Mouse (Mus musculus) lung, embryonic 14.5 days (tissue): ENCODE measurements around the gene Erc2. TPM values are rescaled to one million over a fixed set of nuclear protein-coding genes. Genes with fewer than 3 reads are reported as not detected.

Experiments used
- ATAC-seq: fragments of 200-750 bp; cut with Nextera tagmentation; 2 replicates; pipeline ENCODE4 v1.8.0; 2017; ENCODE audit warnings: mild to moderate bottlenecking, moderate TSS enrichment, moderate library complexity; ENCODE audit not compliant: insufficient read depth
- DNase-seq: peaks from one replicate; pipeline ENCODE4 v3.0.0-alpha.2; 2015
- H3K27ac ChIP-seq: fragments of 300-500 bp; sonication (generic); 2 replicates; pipeline ENCODE4 v1.5.1; 2014; ENCODE audit warnings: low read depth, mild to moderate bottlenecking, moderate library complexity
- H3K27me3 ChIP-seq: fragments of 300-500 bp; sonication (generic); 2 replicates; pipeline ENCODE4 v1.6.1; 2014; ENCODE audit warnings: low read length, control low read depth; ENCODE audit not compliant: insufficient read depth
- H3K36me3 ChIP-seq: fragments of 300-500 bp; sonication (generic); 2 replicates; pipeline ENCODE4 v1.6.1; 2014; ENCODE audit warnings: control low read depth; ENCODE audit not compliant: insufficient read depth
- H3K4me1 ChIP-seq: fragments of 300-500 bp; sonication (generic); 2 replicates; pipeline ENCODE4 v1.6.1; 2014; ENCODE audit warnings: antibody characterized with exemption, control low read depth; ENCODE audit not compliant: insufficient read depth
- H3K4me2 ChIP-seq: fragments of 300-500 bp; sonication (generic); 2 replicates; pipeline ENCODE4 v1.6.1; 2014; ENCODE audit warnings: mild to moderate bottlenecking
- H3K4me3 ChIP-seq: fragments of 300-500 bp; sonication (generic); 2 replicates; pipeline ENCODE4 v1.5.1; 2014; ENCODE audit warnings: low read depth, low read length
- H3K9ac ChIP-seq: fragments of 300-500 bp; sonication (generic); 2 replicates; pipeline ENCODE4 v1.6.1; 2014
- H3K9me3 ChIP-seq: fragments of 300-500 bp; sonication (generic); 2 replicates; pipeline ENCODE4 v1.6.1; 2016; ENCODE audit warnings: low read depth, low read length, control low read depth
- CTCF ChIP-seq: IDR thresholded peaks from 2 replicates; pipeline ENCODE4 v1.5.1; 2016; ENCODE audit warnings: antibody characterized with exemption, low read depth
- WGBS: fragments of 180-500 bp; shearing (Covaris S2); extraction: QIAGEN DNeasy Blood & Tissue Kit; methylation state at CpG from one replicate; pipeline ENCODE4 v1.1.7; 2014; 5-methylcytosine and 5-hydroxymethylcytosine counted together
- polyA plus RNA-seq: library from polyadenylated mRNA; unstranded; fragments of >200 nt; fragmentation: Nextera tagmentation; extraction: Ambion mirVana; gene quantifications from 2 replicates; pipeline ENCODE4 v1.2.1, GENCODE M21; 2014

Erc2 gene
- polyA plus RNA-seq, 1 experiment from 2014 or later = 2.1 TPM

DNA sequence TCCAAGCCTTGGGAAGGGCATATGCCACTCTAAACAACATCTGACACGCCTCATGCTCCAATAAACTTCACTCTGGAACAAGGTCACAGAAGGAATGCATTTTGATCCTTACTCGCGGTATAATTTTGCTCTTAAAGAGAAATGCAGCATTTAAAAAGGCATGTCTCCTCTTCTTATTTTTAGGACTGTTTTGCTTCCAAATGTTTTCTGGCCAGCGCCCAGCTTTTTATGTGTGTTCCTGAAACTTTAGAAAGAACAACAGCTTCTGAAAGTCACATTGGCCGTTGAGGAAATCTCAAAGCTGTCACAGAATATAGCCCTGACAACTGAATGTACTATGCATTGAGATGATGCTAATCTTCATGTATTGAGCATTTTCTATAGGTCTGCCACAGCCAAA, 8.5 kb upstream of the Erc2 start:
- 61% methylated on average over 5 of the region's 5 CpGs for WGBS
- no peaks in the 10 kb centered on the region for H3K4me1 ChIP-seq
- H3K4me3 ChIP-seq = no peak overlapping the region
- H3K27me3 ChIP-seq = no peaks in the 10 kb centered on the region
- H3K36me3 ChIP-seq = no peaks in the 10 kb centered on the region
- H3K9me3 ChIP-seq = no peaks in the 10 kb centered on the region
- no peak for ATAC-seq
- peak; percentile 1 for DNase-seq
- no peak for TF ChIP-seq CTCF
- H3K4me2 ChIP-seq = no peak overlapping the region
- no peak overlapping the region for H3K27ac ChIP-seq
- no peak overlapping the region for H3K9ac ChIP-seq

DNA sequence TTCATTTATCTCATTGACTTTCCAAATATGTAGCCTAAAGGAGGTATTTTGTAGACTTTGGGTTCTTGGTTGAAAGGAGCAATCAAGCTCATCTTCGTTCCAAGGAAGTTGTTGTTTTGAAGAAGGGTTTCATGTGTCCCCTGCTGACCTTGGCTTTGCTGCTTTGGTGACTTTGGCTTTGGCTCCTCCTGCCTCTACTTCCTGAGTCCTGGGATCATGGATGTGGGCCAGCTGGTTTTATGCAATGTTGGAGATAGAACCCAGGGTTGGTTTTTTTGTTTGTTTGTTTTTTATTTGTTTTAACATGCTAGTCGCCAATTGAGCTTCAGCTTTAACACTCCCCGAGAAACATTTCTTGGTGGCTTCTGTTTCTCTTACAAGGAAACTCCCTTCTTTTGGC, 4.9 kb upstream of the Erc2 start:
- TF ChIP-seq CTCF = no peak
- ATAC-seq (no peak), DNase-seq (no peak)
- Histone ChIP-seq H3K9ac (no peak overlapping the region), H3K4me1 (no peaks in the 10 kb centered on the region), H3K9me3 (no peaks in the 10 kb centered on the region), H3K4me2 (no peak overlapping the region), H3K36me3 (no peaks in the 10 kb centered on the region), H3K27me3 (no peaks in the 10 kb centered on the region), H3K4me3 (no peak overlapping the region), H3K27ac (no peak overlapping the region)
- WGBS = 75% methylated on average over 3 of the region's 3 CpGs

DNA sequence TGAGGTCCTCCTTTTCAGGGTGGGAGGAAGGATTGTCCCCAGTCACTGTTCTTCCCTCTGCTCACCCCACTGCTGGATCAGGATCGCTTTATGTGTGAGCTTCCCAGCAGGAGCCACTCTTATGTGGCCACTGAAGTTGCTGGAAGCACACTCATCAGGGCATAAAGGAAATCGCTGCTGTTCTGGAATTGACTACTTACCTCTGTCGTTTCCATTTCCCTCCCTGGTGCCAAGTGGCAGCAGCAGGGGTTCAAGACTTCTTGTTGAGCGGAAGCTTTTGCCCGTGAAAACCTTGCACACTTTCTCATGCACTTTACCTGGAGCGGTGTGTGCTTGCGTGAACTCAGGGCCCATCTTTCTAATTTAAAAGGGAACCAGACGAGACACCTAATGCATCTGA, 652 bp upstream of the Erc2 start:
- H3K36me3 ChIP-seq = no peaks in the 10 kb centered on the region
- H3K9me3 ChIP-seq = no peaks in the 10 kb centered on the region
- WGBS = 44% methylated on average over 8 of the region's 8 CpGs
- no peaks in the 10 kb centered on the region for H3K4me1 ChIP-seq
- H3K27me3 ChIP-seq = peaks cover 16% of the 10 kb centered on the region; the same call in 1 of the 2 replicates
- ATAC-seq (no peak), DNase-seq (no peak)
- peak overlapping the region; percentile 55; the same call in 1 of the 2 replicates for H3K4me3 ChIP-seq
- no peak for TF ChIP-seq CTCF
- peak overlapping the region; percentile 96 for H3K4me2 ChIP-seq
- no peak overlapping the region for H3K9ac ChIP-seq
- no peak overlapping the region for H3K27ac ChIP-seq

DNA sequence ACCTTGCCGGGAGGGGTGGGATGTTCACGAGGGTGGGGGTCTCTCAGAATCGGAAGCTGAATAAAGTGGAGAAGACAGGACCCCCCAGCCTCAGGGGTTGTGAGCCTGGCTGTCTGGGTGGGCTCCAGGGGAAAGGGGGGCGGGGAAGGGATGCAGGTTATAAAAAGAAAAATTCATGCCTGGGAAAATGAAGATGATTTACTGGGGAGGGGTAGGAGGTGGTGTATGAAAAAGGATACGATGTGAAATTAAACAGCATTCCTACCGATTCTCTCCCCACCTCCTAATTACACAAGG, 643 bp downstream of the Erc2 start:
- H3K27me3 ChIP-seq = peaks cover 16% of the 10 kb centered on the region; the same call in 1 of the 2 replicates
- peak overlapping the region; percentile 54; the same call in 1 of the 2 replicates for H3K9ac ChIP-seq
- ATAC-seq (peak; percentile 7; the same call in 1 of the 2 replicates), DNase-seq (no peak)
- H3K36me3 ChIP-seq = no peaks in the 10 kb centered on the region
- 2% methylated on average over 6 of the region's 6 CpGs for WGBS
- TF ChIP-seq CTCF = no peak
- H3K9me3 ChIP-seq = no peaks in the 10 kb centered on the region
- H3K4me3 ChIP-seq = peak overlapping the region; percentile 55
- H3K27ac ChIP-seq = no peak overlapping the region
- peak overlapping the region; percentile 96 for H3K4me2 ChIP-seq
- no peaks in the 10 kb centered on the region for H3K4me1 ChIP-seq

DNA sequence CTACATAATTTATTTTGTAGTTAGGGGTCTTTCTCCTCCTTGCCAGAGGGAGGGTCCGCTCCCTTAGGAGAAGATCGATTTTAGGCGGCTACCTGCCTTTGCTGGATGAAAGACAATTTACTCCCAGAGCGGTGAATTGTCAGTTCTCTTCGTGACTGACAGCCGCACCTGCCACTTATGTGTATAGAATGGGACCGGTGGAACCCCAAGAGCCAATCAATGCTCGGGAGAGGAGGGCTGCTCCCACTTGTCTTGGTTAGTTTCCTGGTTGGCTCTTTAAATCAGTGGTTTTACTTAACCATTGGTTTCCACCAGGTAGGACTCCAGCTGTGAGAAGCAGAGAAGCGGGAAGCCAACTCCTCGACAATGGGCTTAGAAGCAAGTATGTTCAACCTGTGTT, 1.1 kb downstream of the Erc2 start:
- WGBS = 5% methylated on average over 10 of the region's 10 CpGs
- 0 out of 2 replicates have a peak, but pooled peaks have one; percentile 59 for ATAC-seq
- H3K9ac ChIP-seq = no peak overlapping the region
- H3K27ac ChIP-seq = no peak overlapping the region
- H3K4me1 ChIP-seq = no peaks in the 10 kb centered on the region
- no peaks in the 10 kb centered on the region for H3K36me3 ChIP-seq
- H3K27me3 ChIP-seq = peaks cover 16% of the 10 kb centered on the region; the same call in 1 of the 2 replicates
- peak overlapping the region; percentile 96 for H3K4me2 ChIP-seq
- TF ChIP-seq CTCF = no peak
- no peaks in the 10 kb centered on the region for H3K9me3 ChIP-seq
- DNase-seq = peak; percentile 64
- peak overlapping the region; percentile 55 for H3K4me3 ChIP-seq

DNA sequence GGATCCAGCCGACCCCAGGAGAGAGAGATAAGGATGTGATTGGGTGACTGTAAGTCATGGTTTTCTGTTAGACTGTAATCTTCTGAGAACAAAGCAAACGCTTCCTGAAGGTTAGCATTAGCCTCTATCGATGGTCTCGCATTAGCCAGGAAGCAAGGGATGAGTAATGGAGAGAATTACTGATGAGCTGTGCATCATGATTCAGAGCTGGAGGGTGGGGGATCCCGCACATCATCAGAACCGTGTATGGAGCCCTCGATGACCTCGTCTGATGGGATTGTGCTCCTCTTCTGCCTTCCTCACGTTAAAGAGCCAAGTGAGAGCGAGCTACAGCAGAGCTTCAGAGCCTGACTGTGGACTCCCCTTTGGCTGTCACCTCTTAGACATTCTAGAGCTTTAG, 6.5 kb downstream of the Erc2 start:
- ATAC-seq = no peak
- 65% methylated on average over 10 of the region's 10 CpGs for WGBS

DNA sequence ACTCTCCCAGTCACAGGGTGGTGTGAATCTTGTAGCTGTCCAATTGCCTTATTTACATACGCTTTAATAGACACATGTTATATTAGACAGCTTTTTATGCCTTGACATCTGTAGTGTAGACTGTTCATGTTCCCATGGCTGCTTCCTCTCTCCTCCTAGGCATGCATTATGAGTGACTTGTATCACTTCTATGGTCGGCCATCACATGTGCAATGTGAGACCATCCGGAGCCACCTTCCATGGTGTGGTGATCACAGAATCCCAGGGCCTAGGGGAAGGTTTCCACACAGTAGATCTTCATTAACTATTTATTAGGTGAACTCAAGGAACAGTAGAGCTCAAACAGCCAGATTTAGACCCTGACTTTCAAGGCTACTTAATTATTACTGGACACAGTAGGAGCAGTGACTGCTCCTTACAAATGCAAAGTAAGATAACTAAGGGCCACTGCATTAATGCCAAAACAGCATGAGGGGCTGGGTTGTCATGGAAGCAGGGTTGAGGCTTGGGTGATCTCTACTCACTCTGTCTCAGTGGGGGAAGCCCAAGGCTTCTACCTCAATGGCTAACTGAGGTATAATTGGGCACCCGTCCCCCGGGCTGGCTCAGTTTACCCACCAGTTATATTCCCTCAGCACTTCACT, 7.3 kb downstream of the Erc2 start:
- H3K4me1 ChIP-seq = no peaks in the 10 kb centered on the region
- H3K9me3 ChIP-seq = no peaks in the 10 kb centered on the region
- no peaks in the 10 kb centered on the region for H3K36me3 ChIP-seq
- WGBS = 81% methylated on average over 5 of the region's 5 CpGs
- H3K27me3 ChIP-seq = no peaks in the 10 kb centered on the region
- H3K9ac ChIP-seq = no peak overlapping the region
- no peak for TF ChIP-seq CTCF
- H3K4me3 ChIP-seq = no peak overlapping the region
- H3K4me2 ChIP-seq = no peak overlapping the region
- H3K27ac ChIP-seq = no peak overlapping the region
- no peak for ATAC-seq
- DNase-seq = no peak

More for the DNA sequence above, 6.5 kb downstream of the Erc2 start:
- H3K4me1 ChIP-seq = no peaks in the 10 kb centered on the region
- no peak for DNase-seq
- no peak overlapping the region for H3K27ac ChIP-seq
- no peaks in the 10 kb centered on the region for H3K36me3 ChIP-seq
- no peak for TF ChIP-seq CTCF
- no peak overlapping the region for H3K4me2 ChIP-seq
- H3K9ac ChIP-seq = no peak overlapping the region
- H3K9me3 ChIP-seq = no peaks in the 10 kb centered on the region
- H3K27me3 ChIP-seq = peaks cover 3% of the 10 kb centered on the region; the same call in 1 of the 2 replicates
- H3K4me3 ChIP-seq = no peak overlapping the region
